Mouse (Mus musculus): ENCODE data around the gene Nanog.
A peak's percentile ranks its signal among the peaks of the same experiment; 100 is the strongest.
"Not testable (repeated sequence)": the region's sequence is repeated elsewhere in the genome, so short reads cannot be mapped to it uniquely, and the experiment has no call there.

The Nanog gene

GRCm38 (mm10) chr6:122702480-122703124, 4.7 kb upstream of the Nanog start:
- DNase-seq (ENCODE audit: low spot score), result peak; percentile 55

- no peak for DNase-seq (ENCODE audit: low spot score)
Measured at GRCm38 (mm10) chr6:122703251-122703650, 4.0 kb upstream of the Nanog start.

- no peak for DNase-seq (ENCODE audit: low spot score)
Measured at GRCm38 (mm10) chr6:122703706-122704105, 3.6 kb upstream of the Nanog start.

DNA sequence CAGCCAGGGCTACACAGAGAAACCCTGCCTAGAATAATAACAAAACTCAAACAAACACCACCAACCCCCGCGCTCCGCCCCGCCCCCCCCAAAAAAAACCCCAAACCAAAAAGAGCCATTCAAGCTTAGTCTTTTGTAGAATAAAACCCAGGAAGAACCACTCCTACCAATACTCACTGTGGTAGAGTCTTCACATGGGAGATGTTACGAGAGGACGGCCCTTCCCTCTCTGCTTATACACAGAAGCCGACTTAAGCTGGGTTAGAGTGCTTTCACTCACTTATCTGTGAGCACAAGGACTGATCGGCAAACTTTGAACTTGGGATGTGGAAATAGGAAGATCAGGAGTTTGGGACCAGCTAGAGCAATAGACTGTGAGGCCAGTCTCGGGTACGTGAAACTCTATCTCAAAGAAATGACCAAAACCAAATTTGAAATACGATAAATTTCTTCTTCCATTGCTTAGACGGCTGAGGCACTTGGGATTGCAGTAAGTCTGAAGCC, 900 bp upstream of the Nanog start:
- DNase-seq (ENCODE audit: low spot score), result no peak

- DNase-seq (ENCODE audit: low spot score), result no peak
Measured at GRCm38 (mm10) chr6:122708826-122709225, 1.5 kb downstream of the Nanog start.

DNA sequence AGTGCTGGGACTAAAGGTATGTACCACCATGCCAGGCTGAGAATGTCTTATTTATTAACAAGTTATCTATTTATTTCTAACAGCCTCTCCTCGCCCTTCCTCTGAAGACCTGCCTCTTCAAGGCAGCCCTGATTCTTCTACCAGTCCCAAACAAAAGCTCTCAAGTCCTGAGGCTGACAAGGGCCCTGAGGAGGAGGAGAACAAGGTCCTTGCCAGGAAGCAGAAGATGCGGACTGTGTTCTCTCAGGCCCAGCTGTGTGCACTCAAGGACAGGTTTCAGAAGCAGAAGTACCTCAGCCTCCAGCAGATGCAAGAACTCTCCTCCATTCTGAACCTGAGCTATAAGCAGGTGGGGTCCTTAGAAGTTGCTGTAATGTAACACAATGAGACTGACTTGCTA, 4.2 kb downstream of the Nanog start:
- no peak for DNase-seq (ENCODE audit: low spot score)

- DNase-seq (ENCODE audit: low spot score), result not testable (repeated sequence)
Measured at GRCm38 (mm10) chr6:122713116-122713515, 5.8 kb downstream of the Nanog start.

GRCm38 (mm10) chr6:122714707-122715365, 7.5 kb downstream of the Nanog start:
- DNase-seq (ENCODE audit: low spot score), result no peak

- DNase-seq (ENCODE audit: low spot score), result no peak
Measured at GRCm38 (mm10) chr6:122715886-122716285, 8.6 kb downstream of the Nanog start.

DNA sequence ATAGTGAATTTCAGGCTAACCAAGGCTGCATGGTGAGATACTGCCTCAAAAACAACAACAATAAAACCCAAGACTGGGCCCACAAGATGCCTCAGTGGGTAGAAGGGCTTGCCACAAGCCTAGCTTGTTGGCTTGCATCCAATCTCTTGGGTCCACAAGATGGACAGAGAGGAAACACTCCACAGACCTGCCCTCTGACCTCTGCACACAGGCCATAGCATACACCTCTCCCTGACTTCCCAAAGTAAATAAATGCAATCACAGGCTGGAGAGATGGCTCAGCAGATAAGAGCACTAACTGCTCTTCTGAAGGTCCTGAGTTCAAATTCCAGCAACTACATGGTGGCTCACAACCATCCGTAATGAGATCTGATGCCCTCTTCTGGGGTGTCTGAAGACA, 10.9 kb downstream of the Nanog start:
- not testable (repeated sequence) for DNase-seq (ENCODE audit: low spot score)

- no peak for DNase-seq (ENCODE audit: low spot score)
Measured at GRCm38 (mm10) chr6:122719942-122720341, 12.7 kb downstream of the Nanog start.

DNA sequence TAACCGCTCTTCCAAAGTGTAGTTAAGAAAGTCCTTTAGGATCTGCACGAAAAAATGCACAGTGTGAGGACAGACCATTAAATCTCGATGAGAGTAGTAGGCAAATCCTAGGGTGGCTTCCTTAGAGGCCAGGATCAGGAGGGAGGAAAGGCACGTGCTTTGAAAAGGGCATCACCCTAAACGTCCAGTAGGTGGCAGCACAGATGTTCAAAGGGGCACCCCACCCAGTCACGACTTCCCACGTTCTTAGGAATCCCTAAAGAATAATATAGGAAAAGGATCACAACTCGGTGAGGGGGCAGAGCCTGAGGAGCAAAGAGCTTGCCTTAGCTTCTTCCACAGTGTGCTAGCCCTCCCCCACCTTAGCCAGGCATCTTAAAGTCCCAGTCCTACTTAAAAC, 32.7 kb downstream of the Nanog start:
- DNase-seq (ENCODE audit: low spot score), result peak; percentile 17

DNA sequence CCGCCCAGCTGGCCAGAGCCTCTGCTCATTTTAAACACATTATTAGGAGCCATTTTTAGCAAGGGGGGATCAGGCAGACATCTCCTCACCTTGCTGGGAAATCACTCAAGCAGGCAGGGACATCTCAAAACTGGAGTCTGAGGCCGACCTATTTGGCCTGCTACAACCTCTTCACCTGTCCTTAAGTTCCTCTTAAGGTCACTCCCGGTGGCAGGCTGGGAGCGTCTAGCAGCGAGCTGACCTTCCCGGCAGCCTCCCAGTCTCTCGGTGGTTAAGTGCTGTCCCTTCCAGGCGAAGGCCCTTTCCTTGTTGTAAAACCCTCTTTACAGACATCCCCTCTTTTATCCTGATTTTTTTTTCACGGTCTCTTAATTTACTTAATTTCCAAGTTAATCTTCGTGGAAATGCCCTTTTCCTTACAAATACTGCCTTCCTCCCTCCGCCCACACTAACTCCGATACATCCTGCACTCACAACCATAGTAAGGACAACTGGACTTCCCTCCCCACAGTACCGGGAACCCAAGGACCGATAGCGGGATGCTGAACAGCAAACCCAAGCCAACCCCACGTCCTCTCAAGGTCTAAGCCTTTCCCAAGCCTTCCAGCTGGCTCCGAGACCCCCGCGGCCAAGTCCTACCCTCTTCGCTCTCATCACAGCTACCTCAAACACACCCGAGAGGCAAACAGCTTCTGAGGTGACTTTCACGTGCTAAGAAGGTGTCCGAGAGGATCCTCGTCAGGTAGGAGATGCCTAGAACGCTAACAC, 34.4 kb downstream of the Nanog start:
- DNase-seq (ENCODE audit: low spot score), result no peak

- no peak for DNase-seq (ENCODE audit: low spot score)
Measured at GRCm38 (mm10) chr6:122742228-122742899, 35.1 kb downstream of the Nanog start.

DNA sequence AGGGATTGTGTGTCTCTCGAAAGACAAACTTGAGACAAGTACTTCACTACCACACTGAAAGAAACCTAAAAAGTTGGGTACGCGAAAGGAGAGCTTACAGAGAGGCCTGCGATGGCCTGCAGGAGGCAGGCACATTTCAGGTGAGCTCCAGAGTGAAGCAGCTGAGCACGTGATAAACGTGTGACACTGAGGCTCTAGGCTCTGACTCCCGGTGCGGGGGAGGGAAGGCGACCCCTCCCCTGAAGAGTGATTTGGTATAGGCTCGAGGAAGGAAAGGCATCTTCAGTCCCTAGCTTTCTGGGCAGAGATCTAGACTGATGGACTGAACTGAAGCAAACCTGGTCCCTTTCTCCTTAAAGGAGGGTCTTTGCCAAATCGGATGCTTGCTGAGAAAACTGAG, 36.1 kb downstream of the Nanog start:
- no peak for DNase-seq (ENCODE audit: low spot score)

DNA sequence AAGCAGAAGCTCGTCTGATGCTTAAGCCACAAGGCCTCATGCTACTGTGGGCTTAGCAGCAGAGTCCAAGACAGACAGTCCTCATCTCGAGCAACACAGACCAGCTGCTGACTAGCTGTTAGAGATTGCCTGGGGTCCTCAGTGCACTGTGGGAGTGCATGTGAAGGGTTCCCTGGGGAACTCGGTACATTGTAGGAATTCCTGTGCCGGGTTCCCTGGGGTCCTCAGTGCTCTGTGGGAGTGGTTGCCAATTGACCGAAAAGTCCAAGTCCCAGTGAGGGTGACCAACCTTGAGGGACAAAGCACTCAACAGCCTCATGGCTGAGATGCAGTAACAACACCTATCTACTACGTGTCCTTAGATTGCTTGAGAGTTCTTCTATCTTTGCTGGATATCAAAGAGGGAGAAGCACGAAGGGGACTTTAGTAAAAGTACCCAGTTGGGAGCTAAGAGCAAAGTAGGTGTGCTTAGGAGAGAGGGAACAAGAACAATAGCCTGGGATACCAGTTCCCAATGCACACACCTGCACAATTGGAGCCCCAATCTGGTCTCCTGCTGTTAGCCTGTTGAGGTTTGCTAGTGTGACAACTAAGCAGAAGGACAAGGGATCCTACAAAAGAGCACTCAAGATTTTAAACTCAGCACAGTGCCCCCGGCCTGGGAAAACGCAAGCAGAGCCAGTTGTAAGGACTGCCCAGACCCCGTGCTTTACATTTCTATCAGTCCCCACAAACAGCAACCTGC, 37.4 kb downstream of the Nanog start:
- no peak for DNase-seq (ENCODE audit: low spot score)

- no peak for DNase-seq (ENCODE audit: low spot score)
Measured at GRCm38 (mm10) chr6:122750579-122750978, 43.3 kb downstream of the Nanog start.

GRCm38 (mm10) chr6:122755913-122756312, 48.6 kb downstream of the Nanog start:
- no peak for DNase-seq (ENCODE audit: low spot score)

DNA sequence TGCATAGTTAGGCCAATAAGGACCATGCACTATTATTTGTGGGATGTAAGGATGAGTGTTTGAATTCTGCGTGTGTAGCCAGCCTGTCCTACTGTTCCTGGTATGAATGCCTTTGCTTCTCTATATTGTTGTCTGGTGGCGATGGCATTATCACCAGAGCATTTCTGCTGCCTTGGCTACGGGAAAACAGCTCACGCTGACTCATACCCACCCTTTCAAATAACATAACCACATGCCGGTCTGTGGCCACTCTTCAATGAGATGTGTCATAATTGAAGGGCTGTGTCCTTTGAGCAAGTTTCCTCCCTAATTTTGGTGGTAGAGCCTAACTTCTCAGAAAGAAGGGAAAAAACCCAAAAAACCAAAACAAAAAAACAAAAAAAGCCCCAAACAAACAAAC, 51.4 kb downstream of the Nanog start:
- no peak for DNase-seq (ENCODE audit: low spot score)

DNA sequence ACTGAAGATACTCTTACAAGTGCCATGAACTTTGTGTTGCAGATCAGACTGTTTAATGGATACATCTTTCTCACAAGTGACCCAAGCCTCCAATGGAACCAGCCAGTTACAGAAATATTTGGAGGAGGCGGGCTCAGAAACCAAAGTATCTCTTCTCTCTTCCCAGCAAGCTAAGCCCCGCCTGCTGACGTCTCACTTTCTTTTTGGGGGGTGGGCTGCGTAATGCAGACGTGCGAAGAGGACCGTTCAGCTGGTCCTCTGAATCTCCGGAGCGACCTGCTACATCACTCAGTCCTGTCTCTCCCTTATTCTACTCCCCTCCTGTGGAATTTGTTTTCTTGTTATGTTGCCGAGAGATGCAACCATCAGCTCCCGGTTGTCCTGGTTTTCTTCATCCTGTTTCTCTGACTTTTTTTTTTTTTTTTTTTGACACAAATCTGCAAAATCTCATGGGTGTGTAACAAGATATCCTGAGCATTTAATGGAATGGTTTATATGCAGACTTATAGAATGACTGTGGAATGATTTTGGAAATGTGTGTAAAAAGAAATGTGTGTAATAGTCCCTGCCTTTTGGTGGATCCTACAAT, 53.8 kb downstream of the Nanog start:
- peak; percentile 21 for DNase-seq (ENCODE audit: low spot score)

- DNase-seq (ENCODE audit: low spot score), result no peak
Measured at GRCm38 (mm10) chr6:122761901-122762300, 54.6 kb downstream of the Nanog start.
